Mouse (Mus musculus) liver, embryonic 14.5 days (tissue): ENCODE results near the gene Dnajc14. TPM values are rescaled to one million over a fixed set of nuclear protein-coding genes. Genes with fewer than 3 reads are reported as not detected.

Experiments
- ATAC-seq: fragments of 200-750 bp; cut with Nextera tagmentation; 2 replicates; pipeline ENCODE4 v1.8.0; 2017; ENCODE audit warnings: moderate number of reproducible peaks, mild to moderate bottlenecking, moderate library complexity; ENCODE audit not compliant: insufficient read depth
- DNase-seq, 3 experiments: peaks; one replicate each; pipeline ENCODE4 v3.0.0-alpha.2; 2012 to 2013; ENCODE audit warnings: low read depth in 3 of 3, low spot score in 3 of 3
- H3K27ac ChIP-seq: fragments of 300-500 bp; sonication (generic); 2 replicates; pipeline ENCODE4 v1.5.1; 2014; ENCODE audit warnings: moderate library complexity, mild to moderate bottlenecking, control low read depth, inconsistent platforms
- H3K27me3 ChIP-seq: fragments of 300-500 bp; sonication (generic); 2 replicates; pipeline ENCODE4 v1.6.1; 2014; ENCODE audit warnings: mild to moderate bottlenecking, low read length, moderate library complexity; ENCODE audit not compliant: control insufficient read depth, insufficient read depth
- H3K36me3 ChIP-seq: fragments of 300-500 bp; sonication (generic); replicated peaks from 2 replicates; pipeline ENCODE4 v1.6.1; 2014; ENCODE audit warnings: low read depth; ENCODE audit not compliant: control insufficient read depth, insufficient read depth
- H3K4me1 ChIP-seq, 2 experiments: fragments of 200-500 bp in 1 of 2; fragments of 300-500 bp in 1 of 2; sonication (generic) in 1 of 2; replicated peaks; 2 replicates each; pipeline ENCODE4 v1.6.1; 2012 to 2014; ENCODE audit warnings: antibody characterized with exemption in 1 of 2, inconsistent platforms in 1 of 2, low read length in 1 of 2; ENCODE audit not compliant: control insufficient read depth in 2 of 2, insufficient read depth in 2 of 2
- H3K4me2 ChIP-seq: fragments of 300-500 bp; sonication (generic); 2 replicates; pipeline ENCODE4 v1.6.1; 2014; ENCODE audit warnings: low read depth, mild to moderate bottlenecking, control low read depth, moderate library complexity
- H3K4me3 ChIP-seq, 2 experiments: fragments of 200-500 bp in 1 of 2; fragments of 300-500 bp in 1 of 2; sonication (generic) in 1 of 2; 2 replicates each; pipeline ENCODE4 v1.5.1; 2012 to 2014; ENCODE audit warnings: low read depth in 2 of 2, low read length in 2 of 2, mild to moderate bottlenecking in 2 of 2, control low read depth in 1 of 2, inconsistent platforms in 1 of 2, moderate library complexity in 1 of 2; ENCODE audit not compliant: insufficient read depth in 1 of 2
- H3K9ac ChIP-seq: fragments of 300-500 bp; sonication (generic); replicated peaks from 2 replicates; pipeline ENCODE4 v1.6.1; 2014; ENCODE audit warnings: mild to moderate bottlenecking, control low read depth, moderate library complexity
- H3K9me3 ChIP-seq: fragments of 300-500 bp; sonication (generic); 2 replicates; pipeline ENCODE4 v1.6.1; 2016; ENCODE audit warnings: low read length, mixed read lengths; ENCODE audit not compliant: control insufficient read depth
- CTCF ChIP-seq: IDR thresholded peaks from 2 replicates; pipeline ENCODE4 v1.5.1; 2016; ENCODE audit warnings: antibody characterized with exemption, low read depth, control low read depth
- EP300 ChIP-seq: IDR thresholded peaks from 2 replicates; pipeline ENCODE4 v1.6.1; 2016; ENCODE audit warnings: antibody characterized with exemption, low read depth
- WGBS: fragments of 180-500 bp; shearing (Covaris S2); extraction: QIAGEN DNeasy Blood & Tissue Kit; methylation state at CpG from one replicate; pipeline ENCODE4 v1.1.7; 2014; ENCODE audit not compliant: insufficient replicate concordance; 5-methylcytosine and 5-hydroxymethylcytosine counted together
- polyA plus RNA-seq, 2 experiments: library from polyadenylated mRNA; depleted of rRNA in 1 of 2; stranded (reverse) in 1 of 2; unstranded in 1 of 2; fragments of >200 nt; fragmentation: Nextera tagmentation in 1 of 2; extraction: Ambion mirVana in 1 of 2; gene quantifications; 2 replicates each; pipeline versions ENCODE4 v1.2.1 to v1.2.3; 2012 to 2014

Dnajc14 gene
- polyA plus RNA-seq (2012; rRNA removed) (4.2 and 6.0 TPM in 2 replicates), polyA plus RNA-seq (2014; fragmentation: Nextera tagmentation; extraction: Ambion mirVana) (10.7 and 12.3 TPM in 2 replicates)

DNA sequence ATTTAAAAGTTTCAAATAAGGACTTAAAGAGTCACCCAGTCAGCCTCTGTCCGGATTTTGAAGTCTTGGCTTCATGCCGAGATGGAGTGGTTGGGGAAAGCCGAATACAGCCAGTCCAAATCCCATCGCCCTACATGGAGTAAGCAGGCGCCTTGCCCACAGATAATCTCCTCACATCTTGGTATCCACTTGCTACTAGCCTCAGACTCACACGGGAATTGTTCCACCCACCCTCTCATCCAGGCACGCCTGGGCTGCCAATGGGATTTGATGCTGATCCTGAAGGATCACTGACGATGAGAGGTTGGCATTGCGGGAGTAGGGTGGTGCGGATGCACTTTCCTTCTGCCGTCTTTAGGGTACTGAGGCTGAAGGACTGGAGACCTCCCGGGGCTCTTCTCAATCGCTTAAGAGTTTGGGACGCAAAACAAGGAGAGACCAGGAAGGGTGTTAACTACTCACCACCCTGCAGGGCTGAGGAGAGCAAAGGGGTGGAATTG is at the start of gene Dnajc14:
TSS of gene Dnajc14 (plus strand) at position 292 of the 500 bp plus-strand sequence.
- H3K4me1 ChIP-seq: peaks cover 12 to 24% of the 10 kb centered on the region in 2 experiments
- no peak for TF ChIP-seq CTCF
- TF ChIP-seq EP300: no peak

DNA sequence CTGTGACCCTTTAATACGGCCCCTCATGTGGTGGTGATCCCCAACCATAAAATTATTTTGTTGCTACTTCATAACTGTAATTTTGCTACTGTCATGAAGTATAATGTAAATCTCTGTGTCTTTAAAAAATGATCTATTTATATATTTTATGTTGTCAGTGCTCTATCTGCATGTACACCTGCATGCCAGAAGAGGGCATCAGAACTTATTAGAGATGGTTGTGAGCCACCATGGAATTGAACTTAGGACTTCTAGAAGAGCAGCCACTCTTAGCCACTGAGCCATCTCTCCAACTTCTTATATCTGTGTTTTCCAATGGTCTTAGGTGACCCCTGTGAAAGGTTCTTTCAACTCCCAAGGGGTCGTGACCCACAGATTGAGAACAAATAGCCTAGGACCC is 31.0 kb upstream of the Dnajc14 start:
- ATAC-seq: no peak
- H3K36me3 ChIP-seq: no peaks in the 10 kb centered on the region
- no peak overlapping the region for H3K27ac ChIP-seq
- TF ChIP-seq CTCF: peak; percentile 42; the same call in 1 of the 2 replicates
- no peak for TF ChIP-seq EP300
- H3K4me1 ChIP-seq: peaks cover 3% of the 10 kb centered on the region in 2 experiments; a peak in 2 of 4 replicates
- no peaks in the 10 kb centered on the region for H3K27me3 ChIP-seq
- H3K4me2 ChIP-seq: no peak overlapping the region
- H3K9ac ChIP-seq: no peak overlapping the region
- no peaks in the 10 kb centered on the region for H3K9me3 ChIP-seq
- 44% methylated on average over 2 of the region's 2 CpGs for WGBS
- H3K4me3 ChIP-seq: no peak overlapping the region
- DNase-seq: no peak

More for the DNA sequence above, at the start of gene Dnajc14:
- WGBS: 4% methylated on average over 14 of the region's 14 CpGs
- Histone ChIP-seq H3K27me3 (no peaks in the 10 kb centered on the region), H3K4me2 (peak within 1 kb of the TSS; percentile 92), H3K9ac (peak within 1 kb of the TSS; percentile 77), H3K36me3 (0 out of 2 replicates have a peak, but pooled peaks cover 3% of the 10 kb centered on the region), H3K27ac (peak within 1 kb of the TSS; percentile 73), H3K9me3 (no peaks in the 10 kb centered on the region), H3K4me3 (peak within 1 kb of the TSS; percentile 74 to 80)
- DNase-seq: no peak
- ATAC-seq: no peak

DNA sequence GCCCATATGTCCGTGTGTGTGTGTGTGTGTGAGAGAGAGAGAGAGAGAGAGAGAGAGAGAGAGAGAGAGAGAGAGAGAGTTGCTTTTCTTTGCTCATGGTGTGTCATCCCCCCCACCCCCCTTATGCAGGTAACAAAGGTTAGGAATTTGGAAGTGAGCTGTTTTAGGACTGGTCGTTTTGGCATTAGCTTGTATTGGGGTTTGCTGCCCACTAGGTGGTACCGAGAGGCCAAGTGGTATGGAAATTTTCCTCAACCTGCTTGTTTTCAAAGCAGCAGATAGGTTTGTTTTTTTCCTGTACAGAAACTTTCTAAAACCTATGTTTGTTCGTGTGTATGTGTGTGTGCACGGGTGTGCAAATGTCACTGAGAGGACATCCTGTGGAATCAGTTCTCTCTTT is 30.2 kb upstream of the Dnajc14 start:
- Histone ChIP-seq H3K4me3 (no peak overlapping the region), H3K27ac (no peak overlapping the region), H3K27me3 (no peaks in the 10 kb centered on the region), H3K4me1 (peaks cover 3 to 5% of the 10 kb centered on the region in 2 experiments; a peak in 2 of 4 replicates), H3K9ac (no peak overlapping the region), H3K9me3 (no peaks in the 10 kb centered on the region), H3K4me2 (no peak overlapping the region), H3K36me3 (no peaks in the 10 kb centered on the region)
- ATAC-seq (no peak), DNase-seq (no peak)
- WGBS: 24% methylated on average over 5 of the region's 5 CpGs
- TF ChIP-seq EP300 (no peak), CTCF (peak; percentile 49)

DNA sequence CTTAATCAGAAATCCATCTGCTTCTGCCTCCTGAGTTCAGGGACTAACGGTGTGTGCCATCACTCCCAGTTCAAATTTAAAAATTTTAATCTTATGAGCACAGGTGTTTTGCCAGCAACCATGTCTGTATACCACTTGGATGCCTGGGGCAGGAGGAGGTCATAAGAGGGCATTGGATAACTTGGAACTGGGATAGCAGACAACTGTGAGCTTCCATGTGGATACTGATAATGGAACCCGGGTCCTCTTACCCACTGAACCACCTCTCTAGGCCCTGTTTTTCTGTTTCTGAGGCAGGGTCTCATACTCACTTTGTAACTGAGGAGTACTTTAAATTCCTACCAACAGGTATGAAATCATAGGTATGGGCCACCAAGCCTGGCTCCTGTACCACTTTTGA is 25.4 kb upstream of the Dnajc14 start:
- H3K36me3 ChIP-seq: no peaks in the 10 kb centered on the region
- no peak overlapping the region for H3K4me2 ChIP-seq
- no peak for DNase-seq
- 61% methylated on average over 2 of the region's 2 CpGs for WGBS
- no peak overlapping the region for H3K4me3 ChIP-seq
- H3K27me3 ChIP-seq: no peaks in the 10 kb centered on the region
- no peak overlapping the region for H3K27ac ChIP-seq
- H3K4me1 ChIP-seq: peaks cover 0 to 9% of the 10 kb centered on the region in 2 experiments; a peak in 2 of 4 replicates
- H3K9ac ChIP-seq: no peak overlapping the region
- TF ChIP-seq CTCF (no peak), EP300 (no peak)
- no peak for ATAC-seq
- no peaks in the 10 kb centered on the region for H3K9me3 ChIP-seq

DNA sequence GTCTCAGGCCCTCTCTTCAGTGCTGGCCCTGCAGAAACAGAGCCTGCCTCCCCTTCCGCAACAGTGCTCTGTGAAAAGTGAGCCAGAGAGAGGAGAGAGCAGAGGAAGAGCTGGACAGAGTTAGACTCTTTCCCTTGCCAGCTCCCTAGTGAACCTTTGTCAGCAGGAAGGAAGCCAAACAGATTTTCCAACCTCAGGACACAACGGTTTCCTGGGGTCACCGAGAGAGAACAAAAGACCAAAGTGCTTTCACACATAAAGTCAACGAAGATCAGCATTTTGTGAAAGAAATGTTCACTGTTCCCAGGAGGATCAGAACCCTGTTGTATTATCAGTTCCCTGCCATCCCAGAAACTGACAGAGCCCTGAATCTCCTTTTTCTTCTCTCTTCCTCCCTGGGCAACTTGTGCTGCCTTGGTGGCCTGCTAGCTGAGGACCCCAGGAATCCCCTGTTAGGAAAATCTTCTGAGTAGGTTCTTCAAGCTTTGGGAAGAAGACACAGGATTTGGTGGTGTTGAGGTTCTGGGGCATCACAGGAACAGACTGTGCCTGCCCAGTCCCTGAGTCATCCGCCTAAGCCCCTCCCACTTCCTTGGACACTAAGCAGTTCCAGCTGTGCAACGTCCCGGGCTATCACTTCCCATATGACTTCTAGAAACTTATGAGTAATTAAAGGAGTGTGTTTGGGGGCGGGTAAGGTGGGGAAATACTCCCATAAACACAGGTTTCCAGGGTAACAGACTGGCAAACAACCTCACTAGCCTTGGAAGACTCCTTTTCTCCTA is 24.7 kb upstream of the Dnajc14 start:
- Histone ChIP-seq H3K36me3 (no peaks in the 10 kb centered on the region), H3K27ac (no peak overlapping the region), H3K27me3 (no peaks in the 10 kb centered on the region), H3K4me1 (peaks cover 0 to 9% of the 10 kb centered on the region in 2 experiments; a peak in 2 of 4 replicates), H3K9me3 (no peaks in the 10 kb centered on the region), H3K4me2 (no peak overlapping the region), H3K9ac (no peak overlapping the region), H3K4me3 (no peak overlapping the region)
- 15% methylated on average over 8 of the region's 8 CpGs for WGBS
- DNase-seq (peak in 2 of 3 experiments; percentile 22 to 58), ATAC-seq (peak; percentile 70)
- TF ChIP-seq CTCF: no peak
- TF ChIP-seq EP300: no peak
